Mouse (Mus musculus) neural tube, embryonic 13.5 days (tissue): ENCODE measurements around the gene Pskh1. TPM values are rescaled to one million over a fixed set of nuclear protein-coding genes. Genes with fewer than 3 reads are reported as not detected.

ENCODE experiments used
- ATAC-seq: fragments of 200-750 bp; cut with Nextera tagmentation; 2 replicates; pipeline ENCODE4 v1.8.0; 2017; ENCODE audit warnings: low read depth, mild to moderate bottlenecking, moderate TSS enrichment, moderate library complexity
- H3K27ac ChIP-seq: fragments of 300-500 bp; sonication (generic); replicated peaks from 2 replicates; pipeline ENCODE4 v1.5.1; 2015; ENCODE audit warnings: moderate library complexity, mild to moderate bottlenecking, inconsistent platforms
- H3K27me3 ChIP-seq: fragments of 300-500 bp; sonication (generic); 2 replicates; pipeline ENCODE4 v1.6.1; 2015; ENCODE audit warnings: mild to moderate bottlenecking, inconsistent platforms
- H3K36me3 ChIP-seq: fragments of 300-500 bp; sonication (generic); 2 replicates; pipeline ENCODE4 v1.6.1; 2015; ENCODE audit warnings: mild to moderate bottlenecking, inconsistent platforms
- H3K4me1 ChIP-seq: fragments of 300-500 bp; sonication (generic); replicated peaks from 2 replicates; pipeline ENCODE4 v1.6.1; 2015; ENCODE audit warnings: inconsistent platforms
- H3K4me2 ChIP-seq: fragments of 300-500 bp; sonication (generic); 2 replicates; pipeline ENCODE4 v1.6.1; 2015; ENCODE audit warnings: inconsistent platforms, mild to moderate bottlenecking, moderate library complexity
- H3K4me3 ChIP-seq: fragments of 300-500 bp; sonication (generic); 2 replicates; pipeline ENCODE4 v1.5.1; 2015; ENCODE audit warnings: mild to moderate bottlenecking, inconsistent platforms
- H3K9ac ChIP-seq: fragments of 300-500 bp; sonication (generic); 2 replicates; pipeline ENCODE4 v1.6.1; 2015; ENCODE audit warnings: moderate library complexity, mild to moderate bottlenecking, inconsistent platforms
- H3K9me3 ChIP-seq: fragments of 300-500 bp; sonication (generic); 2 replicates; pipeline ENCODE4 v1.6.1; 2016; ENCODE audit warnings: inconsistent platforms
- WGBS: fragments of 180-500 bp; shearing (Covaris S2); methylation state at CpG from one replicate; pipeline ENCODE4 v1.1.7; 2015; 5-methylcytosine and 5-hydroxymethylcytosine counted together
- polyA plus RNA-seq: library from polyadenylated mRNA; unstranded; fragments of >200 nt; fragmentation: Nextera tagmentation; extraction: Ambion mirVana; gene quantifications from 2 replicates; pipeline ENCODE4 v1.2.1, GENCODE M21; 2015

Gene Pskh1
- polyA plus RNA-seq, 1 experiment from 2014 or later, result 14.2 TPM

- WGBS, result 2% methylated on average over 33 of the region's 33 CpGs
- peak; percentile 49 for ATAC-seq
- peaks cover 25% of the 10 kb centered on the region for H3K4me1 ChIP-seq
- peak overlapping the region; percentile 94 for H3K27ac ChIP-seq
- no peaks in the 10 kb centered on the region for H3K27me3 ChIP-seq
- H3K4me2 ChIP-seq, result peak overlapping the region; percentile 97
- H3K4me3 ChIP-seq, result peak overlapping the region; percentile 71
- H3K9me3 ChIP-seq, result no peaks in the 10 kb centered on the region
- peaks cover 11% of the 10 kb centered on the region; the same call in 1 of the 2 replicates for H3K36me3 ChIP-seq
- peak overlapping the region; percentile 83 for H3K9ac ChIP-seq
Measured at GRCm38 (mm10) chr8:105937496-105938305, 37.5 kb downstream of the Pskh1 start.

GRCm38 (mm10) chr8:105938306-105938669 lies 38.0 kb downstream of the Pskh1 start, which contains the start of gene Psmb10:
Gene Psmb10, minus strand, starts transcription at chr8:105938444.
- Histone ChIP-seq H3K27ac (peak within 1 kb of the TSS; percentile 94), H3K36me3 (peaks cover 5% of the 10 kb centered on the region; the same call in 1 of the 2 replicates), H3K9ac (peak within 1 kb of the TSS; percentile 83), H3K27me3 (no peaks in the 10 kb centered on the region), H3K4me3 (peak within 1 kb of the TSS; percentile 71), H3K9me3 (no peaks in the 10 kb centered on the region), H3K4me1 (peaks cover 25% of the 10 kb centered on the region), H3K4me2 (peak within 1 kb of the TSS; percentile 97)
- no peak for ATAC-seq
- 35% methylated on average over 4 of the region's 4 CpGs for WGBS

GRCm38 (mm10) chr8:105942026-105942425 lies 41.8 kb downstream of the Pskh1 start:
- no peak overlapping the region for H3K4me3 ChIP-seq
- no peaks in the 10 kb centered on the region for H3K27me3 ChIP-seq
- H3K36me3 ChIP-seq, result no peaks in the 10 kb centered on the region
- no peak overlapping the region for H3K9ac ChIP-seq
- no peak overlapping the region for H3K27ac ChIP-seq
- peaks cover 10% of the 10 kb centered on the region for H3K4me1 ChIP-seq
- no peak for ATAC-seq
- H3K9me3 ChIP-seq, result no peaks in the 10 kb centered on the region
- H3K4me2 ChIP-seq, result no peak overlapping the region
- WGBS, result 95% methylated on average over 11 of the region's 11 CpGs

GRCm38 (mm10) chr8:105942542-105942941 lies 42.3 kb downstream of the Pskh1 start:
- Histone ChIP-seq H3K4me3 (no peak overlapping the region), H3K27me3 (no peaks in the 10 kb centered on the region), H3K27ac (no peak overlapping the region), H3K9me3 (no peaks in the 10 kb centered on the region), H3K4me1 (peaks cover 10% of the 10 kb centered on the region), H3K9ac (no peak overlapping the region), H3K4me2 (no peak overlapping the region), H3K36me3 (no peaks in the 10 kb centered on the region)
- WGBS, result 95% methylated on average over 5 of the region's 5 CpGs
- no peak for ATAC-seq

GRCm38 (mm10) chr8:105943321-105943739 lies 43.1 kb downstream of the Pskh1 start, which contains the start of gene Lcat:
Gene Lcat, minus strand, starts transcription at chr8:105943382.
- ATAC-seq, result no peak

GRCm38 (mm10) chr8:105949350-105949749 lies 49.1 kb downstream of the Pskh1 start:
- Histone ChIP-seq H3K4me2 (no peak overlapping the region), H3K9me3 (no peaks in the 10 kb centered on the region), H3K4me3 (no peak overlapping the region), H3K27me3 (no peaks in the 10 kb centered on the region), H3K4me1 (peaks cover 14% of the 10 kb centered on the region), H3K36me3 (no peaks in the 10 kb centered on the region), H3K9ac (no peak overlapping the region), H3K27ac (0 out of 2 replicates have a peak overlapping the region, but pooled peaks have one; percentile 1)
- peak; percentile 32; the same call in 1 of the 2 replicates for ATAC-seq
- 63% methylated on average over 10 of the region's 10 CpGs for WGBS

More at GRCm38 (mm10) chr8:105943321-105943739, 43.1 kb downstream of the Pskh1 start, which contains the start of gene Lcat:
- no peaks in the 10 kb centered on the region for H3K9me3 ChIP-seq
- H3K4me2 ChIP-seq, result no peak within 1 kb of the TSS
- H3K9ac ChIP-seq, result no peak within 1 kb of the TSS
- H3K27me3 ChIP-seq, result no peaks in the 10 kb centered on the region
- H3K36me3 ChIP-seq, result no peaks in the 10 kb centered on the region
- no peak within 1 kb of the TSS for H3K27ac ChIP-seq
- peaks cover 2% of the 10 kb centered on the region for H3K4me1 ChIP-seq
- no peak within 1 kb of the TSS for H3K4me3 ChIP-seq
- 71% methylated on average over 8 of the region's 8 CpGs for WGBS

GRCm38 (mm10) chr8:105951057-105951659 lies 50.9 kb downstream of the Pskh1 start:
- 54% methylated on average over 7 of the region's 7 CpGs for WGBS
- Histone ChIP-seq H3K4me3 (no peak overlapping the region), H3K27ac (peak overlapping the region; percentile 72), H3K4me2 (no peak overlapping the region), H3K9me3 (no peaks in the 10 kb centered on the region), H3K9ac (no peak overlapping the region), H3K36me3 (no peaks in the 10 kb centered on the region), H3K27me3 (no peaks in the 10 kb centered on the region), H3K4me1 (peaks cover 14% of the 10 kb centered on the region)
- ATAC-seq, result peak; percentile 80

- Histone ChIP-seq H3K9me3 (no peaks in the 10 kb centered on the region), H3K9ac (no peak overlapping the region), H3K4me1 (0 out of 2 replicates have a peak, but pooled peaks cover under 1% of the 10 kb centered on the region), H3K4me2 (no peak overlapping the region), H3K27ac (no peak overlapping the region), H3K27me3 (no peaks in the 10 kb centered on the region), H3K4me3 (no peak overlapping the region), H3K36me3 (no peaks in the 10 kb centered on the region)
- 92% methylated on average over 4 of the region's 4 CpGs for WGBS
- no peak for ATAC-seq
Measured at GRCm38 (mm10) chr8:105956556-105956955, 56.3 kb downstream of the Pskh1 start.

- H3K9me3 ChIP-seq, result no peaks in the 10 kb centered on the region
- no peaks in the 10 kb centered on the region for H3K27me3 ChIP-seq
- no peak overlapping the region for H3K9ac ChIP-seq
- H3K4me1 ChIP-seq, result no peaks in the 10 kb centered on the region
- 84% methylated on average over 3 of the region's 4 CpGs for WGBS
- no peaks in the 10 kb centered on the region for H3K36me3 ChIP-seq
- no peak overlapping the region for H3K27ac ChIP-seq
- no peak for ATAC-seq
- H3K4me2 ChIP-seq, result no peak overlapping the region
- H3K4me3 ChIP-seq, result no peak overlapping the region
Measured at GRCm38 (mm10) chr8:105957813-105958212, 57.6 kb downstream of the Pskh1 start.

GRCm38 (mm10) chr8:105959350-105959749 lies 59.1 kb downstream of the Pskh1 start:
- no peak overlapping the region for H3K9ac ChIP-seq
- no peak for ATAC-seq
- 88% methylated on average over 7 of the region's 7 CpGs for WGBS

GRCm38 (mm10) chr8:105961101-105961500 lies 60.9 kb downstream of the Pskh1 start:
- Histone ChIP-seq H3K36me3 (no peaks in the 10 kb centered on the region), H3K9ac (no peak overlapping the region), H3K4me2 (no peak overlapping the region), H3K27ac (no peak overlapping the region), H3K4me3 (no peak overlapping the region), H3K27me3 (peaks cover 23% of the 10 kb centered on the region), H3K4me1 (peaks cover 11% of the 10 kb centered on the region), H3K9me3 (no peaks in the 10 kb centered on the region)
- ATAC-seq, result no peak
- 78% methylated on average over 14 of the region's 14 CpGs for WGBS

More at GRCm38 (mm10) chr8:105959350-105959749, 59.1 kb downstream of the Pskh1 start:
- no peak overlapping the region for H3K4me2 ChIP-seq
- H3K4me1 ChIP-seq, result no peaks in the 10 kb centered on the region; the same call in 1 of the 2 replicates
- H3K27ac ChIP-seq, result no peak overlapping the region
- peaks cover 5% of the 10 kb centered on the region for H3K27me3 ChIP-seq
- H3K36me3 ChIP-seq, result no peaks in the 10 kb centered on the region
- no peak overlapping the region for H3K4me3 ChIP-seq
- no peaks in the 10 kb centered on the region for H3K9me3 ChIP-seq

- 87% methylated on average over 10 of the region's 10 CpGs for WGBS
- H3K9me3 ChIP-seq, result no peaks in the 10 kb centered on the region
- H3K36me3 ChIP-seq, result no peaks in the 10 kb centered on the region
- H3K4me3 ChIP-seq, result no peak overlapping the region
- no peak for ATAC-seq
- H3K4me1 ChIP-seq, result peaks cover 11% of the 10 kb centered on the region
- H3K9ac ChIP-seq, result no peak overlapping the region
- H3K4me2 ChIP-seq, result no peak overlapping the region
- H3K27me3 ChIP-seq, result peaks cover 27% of the 10 kb centered on the region
- no peak overlapping the region for H3K27ac ChIP-seq
Measured at GRCm38 (mm10) chr8:105961536-105961935, 61.3 kb downstream of the Pskh1 start.
